Mouse (Mus musculus) midbrain, embryonic 13.5 days (tissue): ENCODE results near the gene Tdgf1. TPM values are rescaled to one million over a fixed set of nuclear protein-coding genes. Genes with fewer than 3 reads are reported as not detected.

Experiments
- microRNA-seq: library from miRNA; unstranded; fragments of <30 nt; microRNA quantifications from one replicate; pipeline ENCODE4, GENCODE M21; 2016
- polyA plus RNA-seq: library from polyadenylated mRNA; unstranded; fragments of >200 nt; fragmentation: Nextera tagmentation; extraction: Ambion mirVana; gene quantifications from 2 replicates; pipeline ENCODE4 v1.2.1, GENCODE M21; 2015

Tdgf1 gene
- polyA plus RNA-seq, 1 experiment from 2014 or later, result not detected

Small RNA genes within 50 kb of the gene (microRNA-seq; reads per million reads assigned to microRNA genes)
- not detected for gene Gm24269

Other genes starting within 250 kb of the Tdgf1 start
- not detected in 2 replicates for gene Myl3, start 204.3 kb downstream of the Tdgf1 start, polyA plus RNA-seq
- 9.2 and 11.2 TPM in 2 replicates for gene Pth1r, start 199.0 kb downstream of the Tdgf1 start, polyA plus RNA-seq
- gene Prss42, start 148.0 kb downstream of the Tdgf1 start, polyA plus RNA-seq, result not detected in 2 replicates
- not detected in 2 replicates for gene Prss44, start 132.2 kb downstream of the Tdgf1 start, polyA plus RNA-seq
- gene Prss43, start 119.5 kb downstream of the Tdgf1 start, polyA plus RNA-seq, result not detected in 2 replicates
- not detected in 2 replicates for gene Prss45, start 111.6 kb downstream of the Tdgf1 start, polyA plus RNA-seq
- gene Prss46, start 101.7 kb downstream of the Tdgf1 start, polyA plus RNA-seq, result not detected in 2 replicates
- gene Prss50, start 88.2 kb downstream of the Tdgf1 start, polyA plus RNA-seq, result 0.24 TPM in 1 of 2 replicates, not detected in the other
- 0.98 and 1.2 TPM in 2 replicates for gene Als2cl, start 66.3 kb downstream of the Tdgf1 start, polyA plus RNA-seq
- 0.49 and 0.74 TPM in 2 replicates for gene Tmie, start 66.0 kb downstream of the Tdgf1 start, polyA plus RNA-seq
- gene Fam240a, start 29.3 kb downstream of the Tdgf1 start, polyA plus RNA-seq, result not detected in 2 replicates
- 0.30 and 0.71 TPM in 2 replicates for gene Lrrc2, start 5.4 kb upstream of the Tdgf1 start, polyA plus RNA-seq
- not detected in 2 replicates for gene Rtp3, start 44.4 kb upstream of the Tdgf1 start, polyA plus RNA-seq
- 0.54 and 0.61 TPM in 2 replicates for gene Ltf, start 73.1 kb upstream of the Tdgf1 start, polyA plus RNA-seq
- 1.8 and 2.1 TPM in 2 replicates for gene Ccrl2, start 111.4 kb upstream of the Tdgf1 start, polyA plus RNA-seq
- 44.8 and 47.6 TPM in 2 replicates for gene Lrrfip2, start 171.4 kb upstream of the Tdgf1 start, polyA plus RNA-seq